Mouse (Mus musculus) lung, embryonic 14.5 days (tissue): ENCODE data around the gene Tnfrsf13b. TPM values are rescaled to one million over a fixed set of nuclear protein-coding genes. Genes with fewer than 3 reads are reported as not detected.
"Not testable (repeated sequence)": the region's sequence is repeated elsewhere in the genome, so short reads cannot be mapped to it uniquely, and the experiment has no call there.

Experiments
- ATAC-seq: fragments of 200-750 bp; cut with Nextera tagmentation; 2 replicates; pipeline ENCODE4 v1.8.0; 2017; ENCODE audit warnings: mild to moderate bottlenecking, moderate TSS enrichment, moderate library complexity; ENCODE audit not compliant: insufficient read depth
- DNase-seq: peaks from one replicate; pipeline ENCODE4 v3.0.0-alpha.2; 2015
- H3K27ac ChIP-seq: fragments of 300-500 bp; sonication (generic); 2 replicates; pipeline ENCODE4 v1.5.1; 2014; ENCODE audit warnings: low read depth, mild to moderate bottlenecking, moderate library complexity
- H3K27me3 ChIP-seq: fragments of 300-500 bp; sonication (generic); 2 replicates; pipeline ENCODE4 v1.6.1; 2014; ENCODE audit warnings: low read length, control low read depth; ENCODE audit not compliant: insufficient read depth
- H3K36me3 ChIP-seq: fragments of 300-500 bp; sonication (generic); 2 replicates; pipeline ENCODE4 v1.6.1; 2014; ENCODE audit warnings: control low read depth; ENCODE audit not compliant: insufficient read depth
- H3K4me1 ChIP-seq: fragments of 300-500 bp; sonication (generic); 2 replicates; pipeline ENCODE4 v1.6.1; 2014; ENCODE audit warnings: antibody characterized with exemption, control low read depth; ENCODE audit not compliant: insufficient read depth
- H3K4me2 ChIP-seq: fragments of 300-500 bp; sonication (generic); 2 replicates; pipeline ENCODE4 v1.6.1; 2014; ENCODE audit warnings: mild to moderate bottlenecking
- H3K4me3 ChIP-seq: fragments of 300-500 bp; sonication (generic); 2 replicates; pipeline ENCODE4 v1.5.1; 2014; ENCODE audit warnings: low read depth, low read length
- H3K9ac ChIP-seq: fragments of 300-500 bp; sonication (generic); 2 replicates; pipeline ENCODE4 v1.6.1; 2014
- H3K9me3 ChIP-seq: fragments of 300-500 bp; sonication (generic); 2 replicates; pipeline ENCODE4 v1.6.1; 2016; ENCODE audit warnings: low read depth, low read length, control low read depth
- CTCF ChIP-seq: IDR thresholded peaks from 2 replicates; pipeline ENCODE4 v1.5.1; 2016; ENCODE audit warnings: antibody characterized with exemption, low read depth
- WGBS: fragments of 180-500 bp; shearing (Covaris S2); extraction: QIAGEN DNeasy Blood & Tissue Kit; methylation state at CpG from one replicate; pipeline ENCODE4 v1.1.7; 2014; 5-methylcytosine and 5-hydroxymethylcytosine counted together
- polyA plus RNA-seq: library from polyadenylated mRNA; unstranded; fragments of >200 nt; fragmentation: Nextera tagmentation; extraction: Ambion mirVana; gene quantifications from 2 replicates; pipeline ENCODE4 v1.2.1, GENCODE M21; 2014

Gene Tnfrsf13b
- polyA plus RNA-seq, 1 experiment from 2014 or later: 2.3 TPM

DNA sequence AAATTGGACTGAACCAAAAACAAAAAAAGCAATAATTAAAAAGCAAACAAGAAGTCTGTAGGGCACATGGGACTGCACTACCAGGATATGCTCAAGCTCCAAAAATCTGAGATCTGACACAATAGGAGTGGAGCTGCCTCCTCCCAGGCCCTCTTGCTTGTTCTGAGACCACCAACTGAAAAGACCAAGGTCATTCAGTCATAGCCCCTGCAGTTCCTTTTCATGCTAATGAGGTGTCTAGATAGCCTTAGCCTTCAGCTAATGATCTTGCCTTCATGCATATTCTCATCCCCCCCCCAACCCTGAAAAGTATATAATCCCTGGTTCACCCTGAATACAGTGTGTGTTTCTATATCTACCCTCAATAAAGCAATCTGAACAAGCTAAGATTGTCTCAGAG, 55.1 kb downstream of the Tnfrsf13b start:
- H3K4me2 ChIP-seq: no peak overlapping the region
- no peak overlapping the region for H3K9ac ChIP-seq
- no peaks in the 10 kb centered on the region for H3K36me3 ChIP-seq
- no peak overlapping the region for H3K27ac ChIP-seq
- no peaks in the 10 kb centered on the region for H3K27me3 ChIP-seq
- TF ChIP-seq CTCF: no peak
- no peaks in the 10 kb centered on the region for H3K9me3 ChIP-seq
- no peaks in the 10 kb centered on the region for H3K4me1 ChIP-seq
- ATAC-seq (no peak), DNase-seq (no peak)
- no peak overlapping the region for H3K4me3 ChIP-seq

GRCm38 (mm10) chr11:61183820-61184219, 57.3 kb downstream of the Tnfrsf13b start:
- no peak for TF ChIP-seq CTCF
- H3K27ac ChIP-seq: no peak overlapping the region
- DNase-seq (no peak), ATAC-seq (no peak)
- no peaks in the 10 kb centered on the region for H3K9me3 ChIP-seq
- WGBS: 83% methylated on average over 1 of the region's 1 CpGs
- no peak overlapping the region for H3K9ac ChIP-seq
- H3K4me1 ChIP-seq: no peaks in the 10 kb centered on the region
- no peaks in the 10 kb centered on the region for H3K36me3 ChIP-seq
- no peak overlapping the region for H3K4me3 ChIP-seq
- H3K27me3 ChIP-seq: no peaks in the 10 kb centered on the region
- H3K4me2 ChIP-seq: no peak overlapping the region

DNA sequence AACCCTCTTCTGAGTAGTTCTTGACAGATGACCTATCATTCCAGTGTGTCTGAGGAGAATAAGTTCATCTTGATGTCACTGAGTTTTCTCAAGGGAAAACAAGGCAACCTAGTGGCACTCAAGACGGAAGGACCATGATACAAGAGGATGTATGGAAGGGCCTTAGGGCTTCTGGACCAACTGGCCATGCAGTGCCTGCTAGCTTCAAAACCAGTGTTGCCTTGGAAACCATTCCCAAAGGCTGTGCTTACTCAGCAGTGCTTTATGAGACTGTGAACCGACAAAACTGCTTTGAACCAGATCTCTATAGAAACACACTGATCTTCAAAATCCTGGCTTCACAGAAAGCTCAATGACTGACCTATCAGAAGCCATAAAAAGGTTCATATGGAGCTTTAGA, 64.2 kb downstream of the Tnfrsf13b start:
- Histone ChIP-seq H3K27me3 (no peaks in the 10 kb centered on the region), H3K27ac (no peak overlapping the region), H3K4me2 (no peak overlapping the region), H3K9me3 (no peaks in the 10 kb centered on the region), H3K9ac (no peak overlapping the region), H3K36me3 (no peaks in the 10 kb centered on the region), H3K4me3 (no peak overlapping the region), H3K4me1 (no peaks in the 10 kb centered on the region)
- ATAC-seq (no peak), DNase-seq (no peak)
- 73% methylated on average over 2 of the region's 2 CpGs for WGBS
- no peak for TF ChIP-seq CTCF

DNA sequence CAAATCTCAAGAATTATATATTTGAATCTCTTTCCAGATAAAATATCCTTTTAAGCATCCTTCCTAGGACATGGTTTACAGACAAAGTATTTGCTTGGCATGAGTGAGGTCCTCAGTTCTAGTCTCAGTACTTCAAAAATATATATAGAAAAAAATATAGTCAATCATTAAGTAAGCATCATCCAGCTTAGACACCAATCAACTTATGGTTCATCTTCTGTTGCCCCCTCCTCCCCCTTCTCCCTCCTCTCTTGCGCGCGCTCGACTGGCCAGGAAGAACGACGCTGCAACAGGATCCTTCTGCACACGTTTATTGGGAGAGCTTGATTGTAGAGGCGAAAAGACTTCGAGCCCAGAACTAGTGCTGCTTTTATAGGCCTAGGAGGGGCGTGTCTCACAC, 65.6 kb downstream of the Tnfrsf13b start:
- H3K9me3 ChIP-seq, H3K4me3 ChIP-seq, H3K27me3 ChIP-seq, H3K9ac ChIP-seq, ATAC-seq, H3K36me3 ChIP-seq, H3K4me1 ChIP-seq, H3K27ac ChIP-seq, H3K4me2 ChIP-seq, DNase-seq: not testable (repeated sequence)
- 96% methylated on average over 7 of the region's 10 CpGs for WGBS

- no peak for TF ChIP-seq CTCF
- Histone ChIP-seq H3K9me3 (no peaks in the 10 kb centered on the region), H3K9ac (no peak overlapping the region), H3K27me3 (no peaks in the 10 kb centered on the region), H3K4me2 (no peak overlapping the region), H3K4me1 (no peaks in the 10 kb centered on the region), H3K36me3 (no peaks in the 10 kb centered on the region), H3K27ac (no peak overlapping the region), H3K4me3 (no peak overlapping the region)
- DNase-seq: no peak
- no peak for ATAC-seq
- WGBS: 71% methylated on average over 2 of the region's 2 CpGs
These were observed 66.2 kb downstream of the Tnfrsf13b start for GRCm38 (mm10) chr11:61192779-61193178.

GRCm38 (mm10) chr11:61193392-61193791, 66.8 kb downstream of the Tnfrsf13b start:
- DNase-seq (peak; percentile 95), ATAC-seq (peak; percentile 65; the same call in 1 of the 2 replicates)
- no peak overlapping the region for H3K9ac ChIP-seq
- H3K4me1 ChIP-seq: no peaks in the 10 kb centered on the region
- no peak overlapping the region for H3K27ac ChIP-seq
- no peaks in the 10 kb centered on the region for H3K27me3 ChIP-seq
- WGBS: 6% methylated on average over 9 of the region's 9 CpGs
- H3K9me3 ChIP-seq: no peaks in the 10 kb centered on the region
- no peak overlapping the region for H3K4me2 ChIP-seq
- TF ChIP-seq CTCF: peak; percentile 96
- no peaks in the 10 kb centered on the region for H3K36me3 ChIP-seq
- H3K4me3 ChIP-seq: no peak overlapping the region

GRCm38 (mm10) chr11:61196616-61197353, 70.2 kb downstream of the Tnfrsf13b start:
- DNase-seq: no peak
- H3K4me3 ChIP-seq: no peak overlapping the region
- no peaks in the 10 kb centered on the region for H3K27me3 ChIP-seq
- H3K27ac ChIP-seq: no peak overlapping the region
- H3K9ac ChIP-seq: no peak overlapping the region
- WGBS: 61% methylated on average over 14 of the region's 14 CpGs
- H3K4me1 ChIP-seq: no peaks in the 10 kb centered on the region
- H3K36me3 ChIP-seq: no peaks in the 10 kb centered on the region
- no peak for ATAC-seq
- H3K4me2 ChIP-seq: no peak overlapping the region
- TF ChIP-seq CTCF: no peak
- no peaks in the 10 kb centered on the region for H3K9me3 ChIP-seq
